Mouse (Mus musculus) forebrain, embryonic 10.5 days (tissue): ENCODE measurements at regions not wholly inside any gene's neighbourhood (a gene's known extent, or its start where the extent isn't known, plus 50 kb on each side); places are given as distances from the start of the nearest gene placed in this dataset.

Experiments used
- DNase-seq: peaks from one replicate; pipeline ENCODE4 v3.0.0-alpha.2; 2017; ENCODE audit warnings: low spot score; ENCODE audit errors: extremely low spot score
- H3K27ac ChIP-seq: fragments of 300-500 bp; sonication (generic); 2 replicates; pipeline ENCODE4 v1.5.1; 2016; ENCODE audit warnings: mild to moderate bottlenecking
- H3K27me3 ChIP-seq: fragments of 300-500 bp; sonication (generic); 2 replicates; pipeline ENCODE4 v1.6.1; 2016; ENCODE audit warnings: mild to moderate bottlenecking; ENCODE audit not compliant: poor library complexity, severe bottlenecking
- H3K36me3 ChIP-seq: fragments of 300-500 bp; sonication (generic); replicated peaks from 2 replicates; pipeline ENCODE4 v1.6.1; 2016; ENCODE audit warnings: mild to moderate bottlenecking, moderate library complexity
- H3K4me1 ChIP-seq: fragments of 300-500 bp; sonication (generic); 2 replicates; pipeline ENCODE4 v1.6.1; 2016
- H3K4me3 ChIP-seq: fragments of 300-500 bp; sonication (generic); 2 replicates; pipeline ENCODE4 v1.5.1; 2016; ENCODE audit warnings: mild to moderate bottlenecking, moderate library complexity
- H3K9me3 ChIP-seq: fragments of 300-500 bp; sonication (generic); 2 replicates; pipeline ENCODE4 v1.6.1; 2016; ENCODE audit warnings: mild to moderate bottlenecking, moderate library complexity
- WGBS: fragments of 180-500 bp; shearing (Covaris S2); methylation state at CpG from one replicate; pipeline ENCODE4 v1.1.7; 2016; 5-methylcytosine and 5-hydroxymethylcytosine counted together

- no peaks in the 10 kb centered on the region for H3K9me3 ChIP-seq
- H3K4me1 ChIP-seq, result no peaks in the 10 kb centered on the region
- no peaks in the 10 kb centered on the region for H3K27me3 ChIP-seq
- no peak overlapping the region for H3K4me3 ChIP-seq
- H3K27ac ChIP-seq, result no peak overlapping the region
- 86% methylated on average over 5 of the region's 5 CpGs for whole genome bisulfite sequencing
- no peaks in the 10 kb centered on the region for H3K36me3 ChIP-seq
- no peak for DNase-seq
These were observed 1241.6 kb downstream of the Mat2b start for GRCm38 (mm10) chr11:39453329-39453952.

- Histone ChIP-seq H3K9me3 (no peaks in the 10 kb centered on the region), H3K4me1 (no peaks in the 10 kb centered on the region), H3K27ac (no peak overlapping the region), H3K36me3 (no peaks in the 10 kb centered on the region), H3K4me3 (no peak overlapping the region), H3K27me3 (no peaks in the 10 kb centered on the region)
- DNase-seq, result no peak
- WGBS, result 83% methylated on average over 2 of the region's 2 CpGs
These were observed 1248.6 kb downstream of the Mat2b start for GRCm38 (mm10) chr11:39446374-39446773.

- WGBS, result 72% methylated on average over 2 of the region's 2 CpGs
- Histone ChIP-seq H3K27me3 (no peaks in the 10 kb centered on the region), H3K27ac (no peak overlapping the region), H3K9me3 (no peaks in the 10 kb centered on the region), H3K36me3 (no peaks in the 10 kb centered on the region), H3K4me3 (no peak overlapping the region), H3K4me1 (peaks cover 7% of the 10 kb centered on the region; the same call in 1 of the 2 replicates)
- DNase-seq, result no peak
These were observed 1283.3 kb downstream of the Mat2b start for GRCm38 (mm10) chr11:39411691-39412090.

GRCm38 (mm10) chr11:39411182-39411581, 1283.8 kb downstream of the Mat2b start:
- DNase-seq, result no peak
- WGBS, result 91% methylated on average over 2 of the region's 2 CpGs
- no peaks in the 10 kb centered on the region for H3K27me3 ChIP-seq
- no peaks in the 10 kb centered on the region for H3K9me3 ChIP-seq
- no peak overlapping the region for H3K4me3 ChIP-seq
- peaks cover 7% of the 10 kb centered on the region; the same call in 1 of the 2 replicates for H3K4me1 ChIP-seq
- no peaks in the 10 kb centered on the region for H3K36me3 ChIP-seq
- H3K27ac ChIP-seq, result no peak overlapping the region

- H3K4me3 ChIP-seq, result no peak overlapping the region
- no peak for DNase-seq
- H3K27me3 ChIP-seq, result no peaks in the 10 kb centered on the region
- H3K9me3 ChIP-seq, result no peaks in the 10 kb centered on the region
- no peak overlapping the region for H3K27ac ChIP-seq
- H3K36me3 ChIP-seq, result no peaks in the 10 kb centered on the region
- no peaks in the 10 kb centered on the region for H3K4me1 ChIP-seq
These were observed 1330.2 kb downstream of the Mat2b start for GRCm38 (mm10) chr11:39364827-39365226.

GRCm38 (mm10) chr11:39350616-39351015, 1344.4 kb downstream of the Mat2b start:
- Histone ChIP-seq H3K36me3 (no peaks in the 10 kb centered on the region), H3K4me3 (no peak overlapping the region), H3K4me1 (no peaks in the 10 kb centered on the region), H3K9me3 (no peaks in the 10 kb centered on the region), H3K27me3 (no peaks in the 10 kb centered on the region), H3K27ac (no peak overlapping the region)
- WGBS, result 46% methylated on average over 1 of the region's 1 CpGs
- no peak for DNase-seq
